Mouse (Mus musculus) lung, postnatal 14 days (tissue): ENCODE results near the gene Accs.

Experiments
- DNase-seq: peaks from one replicate; pipeline ENCODE4 v3.0.0; 2021

The Accs gene

DNA sequence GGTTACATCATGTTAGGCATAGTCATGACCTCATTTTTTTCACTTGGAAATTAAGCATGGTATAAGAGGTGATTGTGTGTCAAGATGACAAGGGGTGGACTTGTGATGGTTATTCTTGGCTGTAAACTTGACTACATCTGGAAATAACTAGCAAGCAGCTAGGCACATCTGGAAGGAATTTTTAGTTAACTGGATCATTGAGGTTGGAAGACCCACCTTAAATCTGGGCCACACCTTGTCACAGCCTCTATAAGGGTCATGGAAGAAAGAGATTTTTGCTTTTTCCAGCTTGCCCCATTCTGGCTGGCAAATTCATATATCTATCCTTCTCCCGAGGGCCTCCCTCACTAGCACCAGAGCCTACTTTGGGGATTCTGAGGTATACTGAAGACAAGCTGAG, 1.6 kb upstream of the Accs start:
- no peak for DNase-seq

DNA sequence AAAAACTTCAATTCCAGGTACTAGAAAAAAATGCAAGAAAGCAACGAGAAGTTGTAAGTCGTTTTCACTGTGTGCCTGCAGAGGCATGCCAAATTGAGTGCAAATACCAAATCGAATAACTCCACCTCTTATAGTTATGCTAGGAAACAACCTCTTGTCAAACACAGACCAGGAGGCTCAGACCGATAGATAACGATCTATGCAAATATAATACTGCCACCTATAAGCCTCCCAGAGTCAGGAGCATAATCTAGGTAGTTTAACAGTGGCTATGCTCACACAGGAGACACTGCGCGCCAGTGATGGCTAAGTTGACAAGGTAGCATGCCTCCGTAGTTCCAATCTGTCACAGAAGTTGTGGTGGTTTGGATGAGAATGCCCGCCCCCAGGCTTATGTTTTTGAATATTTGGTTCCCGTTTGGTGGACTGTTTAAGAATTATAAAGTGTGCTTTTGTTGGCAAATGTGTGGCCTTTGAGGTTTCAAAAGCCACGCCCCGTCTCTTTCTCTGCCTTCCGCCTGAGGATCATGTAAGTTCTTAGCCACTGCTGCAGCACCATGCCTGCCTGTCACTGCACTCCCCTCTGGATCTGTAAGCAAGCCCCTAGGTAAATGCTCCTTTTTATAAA, 688 bp upstream of the Accs start:
- DNase-seq: no peak

DNA sequence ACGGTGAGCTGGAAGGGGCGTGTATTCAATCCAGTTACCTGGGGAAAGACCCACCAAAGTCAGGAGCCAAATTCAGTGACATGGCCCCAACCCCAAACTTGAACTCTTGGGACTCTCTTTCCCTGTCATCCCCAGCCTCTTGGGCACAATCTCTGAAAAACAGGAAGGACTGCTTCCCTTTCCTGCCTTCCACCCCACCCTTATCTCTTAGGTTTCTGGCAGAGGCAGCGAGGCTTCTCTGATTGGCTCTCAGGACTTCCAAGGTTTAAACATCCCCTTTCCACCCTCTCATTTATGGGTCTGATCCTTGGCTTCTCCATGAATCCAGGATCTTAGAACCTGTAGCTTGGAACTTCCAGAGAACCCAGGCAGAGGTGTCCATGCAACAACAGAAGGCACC, 8.4 kb downstream of the Accs start:
- no peak for DNase-seq

DNA sequence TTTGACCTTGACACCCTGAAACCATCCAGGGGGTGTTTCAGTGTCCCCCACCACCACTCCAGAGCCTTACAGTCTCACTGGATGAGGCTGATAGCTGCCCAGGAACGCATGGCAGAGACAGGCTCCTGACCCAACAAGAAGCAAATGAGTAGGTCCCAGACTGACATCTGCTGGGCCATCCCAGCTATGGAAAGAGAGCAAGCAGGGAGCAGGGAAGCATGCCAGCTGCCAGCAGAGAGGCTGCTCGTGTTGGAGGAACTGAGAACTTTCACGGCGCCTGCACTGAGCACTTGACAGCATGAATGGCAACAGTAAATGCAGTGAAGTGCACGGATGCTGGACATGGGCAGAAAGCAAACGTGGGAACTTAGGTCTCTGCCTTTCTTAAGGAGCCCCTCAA, 9.6 kb downstream of the Accs start:
- DNase-seq: no peak

DNA sequence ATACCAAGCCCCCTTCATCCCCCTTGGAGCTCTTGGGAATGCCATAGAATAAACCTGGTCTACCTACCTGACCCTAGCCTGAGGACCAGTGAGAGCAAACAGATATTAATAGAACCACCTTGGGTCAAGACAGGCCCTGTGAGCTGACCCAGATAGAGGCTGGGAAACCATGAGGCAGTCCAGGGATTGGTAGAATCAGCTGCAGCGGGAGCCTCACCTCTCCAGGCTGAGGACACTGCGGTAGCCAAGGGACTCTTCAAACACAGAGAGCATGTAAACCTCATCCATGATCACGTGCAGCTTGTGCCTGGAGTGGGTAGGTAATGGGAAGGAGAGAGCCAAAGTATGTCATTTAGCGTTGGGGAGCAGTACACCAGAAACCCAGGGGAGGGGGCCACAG, 10.8 kb downstream of the Accs start:
- DNase-seq: no peak

DNA sequence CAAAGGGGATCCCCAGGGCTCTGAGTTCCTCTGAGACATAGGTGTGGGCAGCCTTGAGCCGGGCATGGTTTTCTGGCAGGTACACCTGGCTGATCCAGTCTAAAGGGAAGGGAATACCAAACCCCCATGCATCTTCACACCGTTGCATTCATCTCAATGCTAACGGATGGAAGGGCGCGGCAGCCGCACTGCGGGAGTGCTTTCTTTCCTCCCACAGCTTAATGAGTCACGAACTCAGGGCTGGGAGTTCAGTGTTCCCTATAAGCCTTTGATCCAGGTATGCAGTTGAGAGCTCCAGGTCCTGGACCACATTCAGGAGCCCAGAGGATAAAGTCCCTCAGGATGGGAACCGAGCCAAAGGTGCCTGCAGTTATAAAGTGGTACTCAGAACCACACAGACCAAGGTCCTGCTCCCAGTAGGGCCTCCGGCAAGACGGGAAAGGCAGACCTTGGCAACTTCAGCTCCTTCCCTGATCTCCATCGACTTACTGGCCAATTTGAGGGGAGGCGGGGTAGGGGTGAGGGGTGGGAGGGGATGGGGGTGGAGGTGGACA, 13.4 kb downstream of the Accs start:
- no peak for DNase-seq

DNA sequence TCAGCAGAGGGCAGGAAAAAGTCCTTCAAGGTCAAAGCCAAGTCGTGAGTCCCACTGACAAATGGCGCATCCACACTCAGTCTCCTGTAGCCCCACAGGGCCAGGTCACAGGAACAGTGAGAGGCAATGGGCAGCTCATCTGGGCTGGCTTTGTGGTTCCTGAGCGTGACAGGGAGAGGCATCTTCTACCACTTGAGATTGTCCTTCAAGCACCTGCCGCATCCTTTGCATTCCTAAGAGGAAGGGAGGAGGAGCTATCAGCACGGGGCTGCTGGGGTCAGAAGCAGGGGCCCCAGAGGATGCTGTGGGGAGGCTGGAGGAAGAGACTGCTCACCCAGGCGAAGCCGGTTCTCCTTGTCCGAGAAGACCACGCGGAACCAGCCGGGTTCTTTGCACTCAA, 14.1 kb downstream of the Accs start:
- no peak for DNase-seq

DNA sequence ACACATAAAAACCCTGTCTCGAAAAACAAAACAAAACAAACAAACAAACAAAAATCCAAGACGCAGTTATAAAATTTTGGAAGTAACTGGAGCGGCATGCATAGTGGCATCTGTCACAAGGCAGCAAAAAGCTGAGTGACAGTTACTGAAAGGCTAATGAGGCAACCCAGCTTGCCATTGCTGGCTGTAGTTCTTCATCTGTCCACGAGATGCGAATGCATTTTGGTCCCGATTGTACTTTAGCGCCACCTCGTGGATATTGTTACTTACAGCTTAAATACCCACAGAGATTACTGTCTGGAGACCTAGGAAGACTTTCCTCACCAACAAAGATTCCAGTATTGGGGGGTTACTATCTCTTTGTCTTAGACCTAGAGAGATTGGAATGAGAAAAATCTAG, 26.2 kb downstream of the Accs start:
- DNase-seq: peak; percentile 85

DNA sequence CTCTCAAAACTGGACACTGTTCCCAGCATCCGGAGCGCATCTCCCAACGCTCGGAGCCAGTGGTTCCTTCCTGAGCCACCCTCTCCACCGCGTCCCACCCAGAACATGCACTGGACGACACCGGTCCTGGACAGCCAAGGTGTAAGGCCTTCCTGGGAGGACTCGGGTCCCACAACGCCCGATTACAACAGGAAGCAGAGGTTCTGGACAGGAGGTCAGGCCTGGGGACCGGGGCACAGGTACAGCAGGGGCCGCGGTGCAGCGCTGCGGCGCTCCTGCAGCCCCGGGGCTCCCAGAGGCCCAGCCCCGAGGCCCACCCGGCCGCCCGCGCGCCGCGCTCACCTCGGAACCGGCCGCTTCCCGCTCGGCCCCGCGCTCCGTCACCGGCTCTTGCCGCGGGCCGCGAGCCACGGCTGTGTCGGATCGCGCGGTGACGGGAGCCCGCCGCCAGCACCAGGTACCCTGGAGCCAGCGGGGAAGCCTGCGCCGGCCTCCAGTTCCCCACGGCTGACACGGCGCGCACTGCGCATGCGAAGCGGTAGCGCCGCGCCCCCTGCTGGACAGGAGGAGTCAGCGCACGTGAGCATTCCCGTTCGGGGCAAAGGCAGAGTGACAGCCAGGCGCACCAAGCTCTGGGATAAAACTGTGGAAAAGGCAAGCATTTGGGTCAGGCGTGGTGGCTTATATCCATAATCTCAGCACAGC, 27.5 kb downstream of the Accs start, which contains the start of gene Ext2:
TSS of gene Ext2 (minus strand) at position 524 of the 705 bp plus-strand sequence.
- peak; percentile 94 for DNase-seq

DNA sequence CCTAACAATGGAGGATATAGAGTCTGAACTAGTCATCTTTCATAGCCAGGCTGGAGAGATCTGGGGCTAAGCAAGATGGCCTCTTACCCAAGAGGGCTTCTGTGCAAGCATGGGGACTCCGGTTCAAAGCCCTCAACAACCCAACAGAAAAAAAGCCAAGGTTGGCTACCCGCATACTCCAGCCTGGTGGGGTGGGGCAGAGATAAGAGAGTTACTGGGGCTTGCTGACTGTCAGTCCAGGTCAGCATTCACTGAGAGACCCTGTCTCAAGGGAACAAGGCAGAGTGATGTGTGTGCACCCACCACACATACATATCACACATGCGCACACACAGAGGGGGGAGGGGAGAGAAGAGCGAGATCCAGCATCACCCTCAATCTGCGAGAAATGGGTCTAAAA, 32.0 kb downstream of the Accs start:
- no peak for DNase-seq

DNA sequence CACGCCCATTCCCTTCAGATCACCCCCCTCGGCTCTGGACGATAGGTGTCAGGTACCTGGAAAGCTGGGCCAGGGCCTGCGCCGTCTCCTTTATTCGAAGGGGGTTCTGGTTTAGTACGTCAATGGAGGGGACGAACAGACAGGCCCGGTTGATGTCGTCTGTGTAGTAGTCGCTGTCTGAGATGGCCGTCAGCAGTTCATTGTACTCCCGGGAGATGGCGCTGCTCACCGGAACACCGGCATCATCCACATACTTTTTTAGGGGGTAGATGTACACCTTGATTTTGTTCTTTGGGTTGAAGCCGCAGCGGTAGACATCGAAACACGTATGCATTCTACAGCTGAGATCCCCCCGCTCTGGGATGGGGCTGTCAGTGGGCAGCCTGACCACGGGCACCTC, 36.4 kb downstream of the Accs start:
- no peak for DNase-seq

DNA sequence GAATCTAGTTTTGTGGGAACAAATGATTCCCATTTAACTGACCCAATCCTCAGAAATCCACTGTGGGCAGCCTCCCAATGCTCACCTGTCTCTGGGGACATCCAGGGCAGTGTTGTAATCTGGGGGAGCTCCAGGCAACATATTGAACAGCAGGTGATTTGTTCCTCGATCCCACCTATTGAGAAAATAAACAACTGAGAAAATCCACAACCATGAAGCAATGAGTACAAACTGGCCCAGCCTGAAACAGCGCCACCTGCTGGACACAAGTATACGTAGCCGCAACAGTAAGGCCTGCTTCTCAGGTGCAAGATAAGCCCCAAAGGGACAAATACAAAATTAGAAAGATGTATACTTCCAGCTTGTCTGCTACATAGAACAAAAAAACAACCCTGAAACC, 37.9 kb downstream of the Accs start:
- DNase-seq: peak; percentile 77

DNA sequence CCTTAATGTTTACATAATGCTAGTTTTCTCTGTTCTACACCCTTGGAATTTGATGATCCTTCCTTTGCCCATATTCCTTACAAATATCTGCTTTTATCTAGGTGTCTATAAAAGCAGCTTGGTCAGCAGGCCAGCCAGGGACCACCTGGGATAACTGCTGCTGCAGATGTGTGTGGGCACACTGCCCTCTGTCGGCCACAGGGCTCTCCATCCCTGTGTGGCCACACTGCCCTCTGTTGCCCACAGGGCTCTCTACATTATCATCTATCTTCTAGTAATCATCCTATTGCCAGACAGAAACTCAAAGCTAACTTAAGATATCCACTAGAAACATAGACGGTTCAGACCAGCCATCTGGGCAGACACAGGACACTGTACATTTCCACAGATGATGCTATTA, 39.8 kb downstream of the Accs start:
- peak; percentile 58 for DNase-seq

DNA sequence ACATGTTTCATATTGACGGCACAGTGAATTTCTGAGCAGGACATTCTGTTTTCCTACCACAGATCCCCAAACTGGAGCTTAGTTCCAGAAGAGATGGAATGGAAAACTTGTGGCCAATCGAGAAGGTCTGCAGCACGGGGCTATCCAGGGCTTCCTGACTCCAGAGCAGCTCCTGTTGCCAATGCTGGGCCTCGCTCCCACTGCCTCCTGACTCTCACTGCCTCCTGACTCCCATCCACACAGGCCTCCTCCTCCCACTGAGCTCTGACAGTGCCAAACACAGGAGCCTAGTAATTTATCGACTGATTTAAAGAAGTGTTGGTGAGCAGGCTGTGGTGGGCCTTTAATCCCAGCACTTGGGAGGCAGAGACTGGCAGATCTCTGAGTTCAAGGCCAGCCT, 41.7 kb downstream of the Accs start:
- no peak for DNase-seq

DNA sequence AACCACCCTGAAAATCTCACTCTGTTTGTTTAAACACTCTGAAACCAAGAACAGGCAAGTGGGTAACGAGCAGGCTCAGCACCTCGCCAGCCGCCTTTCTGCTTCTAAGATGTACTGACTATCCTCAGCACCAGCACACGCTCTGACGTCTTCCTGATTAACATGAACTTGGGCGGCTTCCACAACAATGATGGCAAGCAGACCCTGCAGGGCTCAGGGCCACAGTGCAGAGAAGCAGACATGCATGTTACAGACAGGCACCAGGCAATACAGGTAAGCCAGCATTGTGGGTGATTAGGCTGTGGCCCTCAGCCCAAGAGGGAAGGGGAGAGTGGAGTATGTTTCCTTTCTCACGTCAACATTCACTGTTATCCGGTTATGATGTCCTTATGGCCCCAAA, 42.3 kb downstream of the Accs start:
- no peak for DNase-seq

DNA sequence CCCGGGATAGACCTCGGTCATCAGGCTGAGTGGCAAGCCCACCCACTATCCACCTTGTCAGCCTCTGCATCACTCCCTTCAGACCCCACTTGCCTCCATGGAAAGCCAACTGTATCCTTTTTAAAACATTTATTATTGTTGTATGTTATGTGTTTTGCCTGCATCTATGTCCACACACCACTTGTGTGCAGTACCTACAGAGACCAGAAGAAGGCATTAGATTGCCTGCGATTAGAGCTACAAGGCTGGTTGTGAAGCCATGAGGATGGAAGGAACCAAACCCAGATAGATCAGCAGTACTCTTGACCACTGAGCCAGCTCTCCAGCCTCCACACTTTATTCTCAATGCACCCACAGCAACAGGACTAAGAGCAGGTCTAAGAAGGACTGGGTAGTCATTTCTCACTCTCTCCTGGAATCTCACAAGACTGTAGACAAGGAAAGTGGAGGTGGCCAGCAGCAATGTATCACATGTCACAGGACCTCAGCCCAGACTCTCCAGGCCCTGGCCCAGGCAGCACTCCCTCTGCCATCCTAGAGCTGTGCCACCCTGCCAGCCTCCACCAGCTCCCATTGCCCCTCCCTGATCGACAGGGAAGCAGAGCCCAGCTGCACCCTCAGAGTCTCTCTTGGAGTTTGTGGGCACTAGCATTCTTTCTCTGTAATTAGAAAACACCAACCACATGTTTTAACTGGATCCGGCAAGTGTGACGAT, 43.1 kb downstream of the Accs start:
- DNase-seq: no peak

DNA sequence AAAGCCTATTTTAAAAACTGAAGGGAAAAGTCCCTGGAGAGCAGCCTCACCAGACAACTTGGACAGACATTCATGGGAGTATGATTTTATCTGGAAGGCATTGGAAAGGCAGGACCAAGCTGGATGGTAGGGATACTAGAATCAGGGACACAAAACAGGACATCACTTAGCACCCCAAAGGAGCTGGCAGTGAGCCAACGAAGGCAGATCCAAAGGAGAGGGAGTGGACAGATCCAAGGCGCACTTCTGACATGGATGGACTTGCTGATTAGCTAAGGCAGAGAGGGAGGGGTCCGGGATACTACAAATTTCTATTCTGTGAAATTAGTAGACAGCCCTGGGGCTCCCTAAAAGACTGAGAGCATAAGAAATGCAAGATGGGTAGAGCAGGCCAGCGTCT, 44.2 kb downstream of the Accs start:
- no peak for DNase-seq

DNA sequence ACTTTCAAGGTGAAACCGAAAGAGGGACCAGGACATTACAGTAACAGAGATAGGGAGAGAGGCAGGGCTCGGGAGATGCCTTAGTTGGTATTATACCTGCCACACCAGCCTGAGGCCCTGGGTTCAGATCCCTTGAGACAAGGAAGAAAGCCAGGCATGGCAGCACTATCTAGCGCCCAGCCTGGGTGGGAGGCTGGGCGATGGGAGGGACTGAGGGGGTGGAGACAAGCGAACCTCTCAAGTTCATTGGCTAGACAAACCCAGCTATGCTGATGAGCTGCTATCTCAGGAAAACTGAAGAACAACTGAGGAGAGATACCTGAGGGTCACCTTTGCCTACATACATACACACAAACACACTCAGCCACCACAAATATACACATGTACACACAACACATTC, 44.7 kb downstream of the Accs start:
- DNase-seq: no peak

DNA sequence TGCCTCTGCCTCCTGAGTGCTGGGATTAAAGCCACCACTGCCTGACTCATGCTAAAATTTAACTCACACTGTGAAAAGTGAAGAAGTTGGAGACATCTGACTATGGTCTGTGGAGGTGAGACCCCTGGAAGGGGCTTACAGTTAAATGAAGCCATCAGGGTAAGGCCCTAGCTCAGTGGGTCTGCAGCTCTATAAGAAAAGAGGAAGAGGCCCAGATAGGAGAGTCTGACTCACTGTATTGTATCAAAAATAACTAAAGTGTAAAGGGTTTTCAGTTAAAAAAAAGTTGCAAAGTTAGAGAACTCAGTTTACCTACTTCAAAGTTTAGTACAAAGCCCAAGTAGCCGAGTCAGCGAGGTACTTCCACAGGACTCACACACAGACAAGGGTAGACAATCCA, 46.8 kb downstream of the Accs start:
- DNase-seq: no peak

DNA sequence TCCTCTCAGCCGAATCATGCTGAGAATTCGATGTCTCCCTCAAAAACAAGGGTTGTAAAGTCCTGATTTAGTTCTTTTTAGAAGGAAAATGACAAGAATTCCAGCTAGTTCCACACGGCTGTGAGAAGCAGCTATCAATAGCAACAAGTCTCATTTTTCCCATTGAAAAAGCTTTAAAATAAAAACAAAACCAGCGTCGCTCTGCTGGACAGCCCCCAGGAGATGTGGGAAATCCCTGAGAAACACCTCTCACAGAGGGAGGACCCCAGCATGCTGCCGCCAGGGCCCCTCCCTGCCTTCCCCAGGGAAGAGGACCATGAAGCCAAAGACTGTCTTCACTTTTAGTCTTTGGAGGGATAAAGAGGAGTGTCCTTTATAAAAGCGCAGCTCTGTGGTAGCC, 48.6 kb downstream of the Accs start:
- DNase-seq: no peak

DNA sequence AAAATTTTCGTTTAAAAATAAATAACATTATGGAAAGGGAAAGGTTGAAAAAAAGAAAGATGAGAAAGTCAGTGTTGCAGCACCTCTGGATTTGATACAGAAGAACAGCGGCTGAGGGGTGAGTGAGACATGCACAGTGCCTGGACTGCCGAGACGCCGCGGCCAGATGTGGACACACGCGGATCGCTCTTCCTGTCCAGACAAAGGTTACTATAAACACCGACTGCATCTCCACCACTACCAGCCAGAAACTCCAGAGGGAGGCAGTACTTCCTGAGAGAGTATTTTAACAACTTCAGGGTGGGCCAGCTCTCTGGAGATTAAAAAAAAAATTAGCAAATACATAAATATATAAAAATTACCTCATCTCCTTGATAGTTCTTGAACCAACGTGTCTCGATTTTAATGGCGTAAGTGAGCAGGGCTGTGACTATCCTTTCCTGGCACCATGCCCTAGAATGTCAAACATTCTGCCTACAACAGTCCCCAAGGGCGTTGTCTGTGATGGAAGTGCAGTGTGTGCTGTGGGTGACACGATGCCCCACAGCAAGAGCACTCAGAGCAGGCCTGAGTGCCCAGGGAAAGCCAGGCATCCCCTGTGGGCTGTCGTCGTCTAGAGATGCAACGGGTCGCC, 52.5 kb downstream of the Accs start:
- DNase-seq: peak; percentile 51

DNA sequence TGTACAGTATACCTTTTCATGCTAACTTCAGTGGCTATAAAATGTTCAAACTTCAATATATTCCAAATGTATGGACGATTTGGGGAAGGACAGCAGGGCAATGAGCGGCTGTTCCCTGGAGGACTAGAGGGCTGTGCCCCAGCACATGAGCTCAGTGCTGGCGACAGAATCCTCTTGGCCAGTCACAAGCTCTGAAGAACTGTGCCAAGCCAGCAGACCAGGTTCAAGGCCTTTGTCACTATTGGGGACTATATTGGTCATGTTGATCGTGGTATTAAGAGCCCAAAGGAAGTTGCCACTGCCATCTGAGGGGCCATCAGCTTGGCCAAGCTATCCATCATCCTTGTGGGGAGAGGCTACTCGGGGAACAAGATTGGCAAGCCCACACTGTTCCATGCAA, 55.4 kb downstream of the Accs start:
- no peak for DNase-seq
